Mouse (Mus musculus) intestine, embryonic 16.5 days (tissue): Measurements from ENCODE around the gene Lctl. TPM values are rescaled to one million over a fixed set of nuclear protein-coding genes. Genes with fewer than 3 reads are reported as not detected.
"Not testable (repeated sequence)": the region's sequence is repeated elsewhere in the genome, so short reads cannot be mapped to it uniquely, and the experiment has no call there.

ENCODE experiments used
- ATAC-seq: fragments of 200-750 bp; cut with Nextera tagmentation; 2 replicates; pipeline ENCODE4 v1.8.0; 2017; ENCODE audit warnings: moderate TSS enrichment, moderate library complexity
- H3K27ac ChIP-seq: fragments of 300-500 bp; sonication (generic); 2 replicates; pipeline ENCODE4 v1.5.1; 2014; ENCODE audit warnings: mild to moderate bottlenecking, low read length
- H3K27me3 ChIP-seq: fragments of 300-500 bp; sonication (generic); replicated peaks from 2 replicates; pipeline ENCODE4 v1.6.1; 2014; ENCODE audit warnings: low read length, control low read depth, mixed read lengths; ENCODE audit not compliant: control insufficient read depth, insufficient read depth
- H3K36me3 ChIP-seq: fragments of 300-500 bp; sonication (generic); 2 replicates; pipeline ENCODE4 v1.6.1; 2014; ENCODE audit warnings: low read length, control low read depth; ENCODE audit not compliant: control insufficient read depth, insufficient read depth
- H3K4me1 ChIP-seq: fragments of 300-500 bp; sonication (generic); 2 replicates; pipeline ENCODE4 v1.6.1; 2014; ENCODE audit warnings: low read length, control low read depth, mixed read lengths; ENCODE audit not compliant: control insufficient read depth, insufficient read depth
- H3K4me2 ChIP-seq: fragments of 300-500 bp; sonication (generic); 2 replicates; pipeline ENCODE4 v1.6.1; 2014; ENCODE audit warnings: low read depth, low read length, control low read depth
- H3K4me3 ChIP-seq: fragments of 300-500 bp; sonication (generic); 2 replicates; pipeline ENCODE4 v1.5.1; 2014; ENCODE audit warnings: mild to moderate bottlenecking, low read length
- H3K9ac ChIP-seq: fragments of 300-500 bp; sonication (generic); 2 replicates; pipeline ENCODE4 v1.6.1; 2014; ENCODE audit warnings: low read depth, low read length
- H3K9me3 ChIP-seq: fragments of 300-500 bp; sonication (generic); 2 replicates; pipeline ENCODE4 v1.6.1; 2016; ENCODE audit warnings: low read length, control low read depth; ENCODE audit not compliant: control insufficient read depth
- WGBS: fragments of 180-500 bp; shearing (Covaris S2); extraction: QIAGEN DNeasy Blood & Tissue Kit; methylation state at CpG from one replicate; pipeline ENCODE4 v1.1.7; 2014; 5-methylcytosine and 5-hydroxymethylcytosine counted together
- polyA plus RNA-seq: library from polyadenylated mRNA; unstranded; fragments of >200 nt; fragmentation: Nextera tagmentation; extraction: Ambion mirVana; gene quantifications from 2 replicates; pipeline ENCODE4 v1.2.1, GENCODE M21; 2015

Gene Lctl
- polyA plus RNA-seq, 1 experiment from 2014 or later, result 0.15 TPM

DNA sequence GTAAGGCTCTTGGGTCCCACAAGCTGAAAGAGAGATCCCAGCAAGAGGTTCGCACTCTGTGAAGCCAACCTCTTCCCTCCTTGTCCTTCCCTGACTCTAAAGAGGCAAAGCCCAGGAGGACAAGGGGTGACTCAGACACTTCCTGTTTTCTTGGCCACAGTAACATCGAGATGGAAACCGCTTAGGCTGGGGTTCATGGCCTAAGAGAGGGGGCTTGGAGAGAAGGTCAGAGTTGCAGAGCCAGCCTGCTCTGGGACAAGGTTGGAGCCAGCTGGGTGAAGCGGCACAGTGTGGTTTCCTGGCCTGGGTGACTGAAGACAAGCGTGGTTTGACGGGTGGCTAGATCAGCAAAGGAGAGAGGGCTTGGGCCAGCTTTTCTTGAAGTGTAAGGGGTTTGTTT, 11.6 kb upstream of the Lctl start:
- H3K4me2 ChIP-seq, result no peak overlapping the region
- no peak overlapping the region for H3K4me3 ChIP-seq
- H3K4me1 ChIP-seq, result peaks cover 2% of the 10 kb centered on the region; the same call in 1 of the 2 replicates
- no peaks in the 10 kb centered on the region for H3K9me3 ChIP-seq
- ATAC-seq, result no peak
- no peaks in the 10 kb centered on the region for H3K27me3 ChIP-seq
- H3K27ac ChIP-seq, result no peak overlapping the region
- H3K36me3 ChIP-seq, result no peaks in the 10 kb centered on the region
- WGBS, result 75% methylated on average over 6 of the region's 6 CpGs
- H3K9ac ChIP-seq, result no peak overlapping the region

DNA sequence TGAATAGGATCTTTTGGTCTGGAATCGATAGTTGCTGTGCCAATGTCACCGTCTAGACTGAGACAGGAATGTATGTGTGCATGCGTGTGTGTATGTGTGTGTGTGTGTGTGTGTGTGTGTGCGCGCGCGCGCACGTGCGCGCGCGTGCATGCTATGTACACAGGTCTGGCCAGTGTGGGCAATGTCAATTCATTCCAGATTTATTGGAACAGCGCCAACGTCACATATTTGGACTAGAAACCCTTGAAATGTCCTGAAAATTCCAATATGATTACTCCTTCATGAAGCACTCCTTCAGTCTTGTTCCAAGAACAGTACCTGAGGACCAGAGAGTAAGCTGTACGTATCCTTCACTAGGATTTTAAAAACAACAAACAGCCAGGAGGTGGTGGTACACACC, 6.4 kb upstream of the Lctl start:
- Histone ChIP-seq H3K36me3 (no peaks in the 10 kb centered on the region), H3K9me3 (no peaks in the 10 kb centered on the region), H3K4me2 (no peak overlapping the region), H3K4me3 (no peak overlapping the region), H3K27me3 (no peaks in the 10 kb centered on the region), H3K9ac (no peak overlapping the region), H3K4me1 (peaks cover 7% of the 10 kb centered on the region; the same call in 1 of the 2 replicates), H3K27ac (no peak overlapping the region)
- 94% methylated on average over 16 of the region's 16 CpGs for WGBS
- no peak for ATAC-seq

DNA sequence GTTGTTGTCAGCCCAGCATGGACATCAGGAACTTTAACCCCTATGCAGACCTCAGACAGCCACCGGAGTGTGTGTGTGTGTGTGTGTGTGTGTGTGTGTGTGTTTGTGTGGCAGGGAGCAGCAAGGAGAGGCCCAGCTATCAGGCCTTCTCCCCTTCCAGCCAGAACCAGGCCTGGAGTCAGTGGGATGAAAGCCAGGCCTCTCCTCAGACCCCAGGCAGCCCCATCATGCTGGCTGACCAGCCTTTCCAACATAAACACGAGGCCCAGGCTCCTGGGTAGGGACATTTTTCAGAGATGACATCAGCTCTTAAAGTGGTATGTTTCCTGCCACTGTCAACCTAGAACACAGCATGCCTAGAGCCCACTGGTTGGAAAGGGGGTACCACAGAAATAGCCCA, 2.3 kb upstream of the Lctl start:
- Histone ChIP-seq H3K9me3 (no peaks in the 10 kb centered on the region), H3K27me3 (no peaks in the 10 kb centered on the region), H3K4me3 (no peak overlapping the region), H3K36me3 (no peaks in the 10 kb centered on the region), H3K27ac (no peak overlapping the region), H3K4me1 (peaks cover 7% of the 10 kb centered on the region; the same call in 1 of the 2 replicates), H3K4me2 (no peak overlapping the region), H3K9ac (peak overlapping the region; percentile 14; the same call in 1 of the 2 replicates)
- 16% methylated on average over 2 of the region's 2 CpGs for WGBS
- peak; percentile 47; the same call in 1 of the 2 replicates for ATAC-seq

DNA sequence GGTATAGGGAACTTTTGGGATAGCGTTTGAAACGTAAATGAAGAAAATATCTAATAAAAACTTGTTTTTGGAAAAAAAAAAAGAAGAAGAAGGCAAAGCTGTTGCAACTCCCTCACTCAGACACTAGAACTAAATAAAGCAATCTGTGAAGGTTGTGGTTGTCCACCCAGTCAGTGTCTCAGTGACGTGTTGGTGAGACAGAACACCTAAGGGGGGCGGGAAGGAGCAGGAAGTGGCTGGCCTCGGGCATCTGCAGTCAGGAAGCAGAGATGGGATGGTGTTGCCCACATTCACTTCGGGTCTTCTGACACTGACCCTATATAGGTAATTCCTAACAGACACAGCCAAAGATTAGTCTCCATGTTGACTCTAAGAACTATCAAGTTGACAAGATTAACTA, 1.2 kb upstream of the Lctl start:
- H3K4me3 ChIP-seq, result no peak overlapping the region
- no peak for ATAC-seq
- no peaks in the 10 kb centered on the region for H3K9me3 ChIP-seq
- no peak overlapping the region for H3K9ac ChIP-seq
- H3K36me3 ChIP-seq, result no peaks in the 10 kb centered on the region
- no peak overlapping the region for H3K27ac ChIP-seq
- WGBS, result 85% methylated on average over 6 of the region's 6 CpGs
- H3K4me1 ChIP-seq, result peaks cover 7% of the 10 kb centered on the region; the same call in 1 of the 2 replicates
- no peak overlapping the region for H3K4me2 ChIP-seq
- H3K27me3 ChIP-seq, result no peaks in the 10 kb centered on the region

DNA sequence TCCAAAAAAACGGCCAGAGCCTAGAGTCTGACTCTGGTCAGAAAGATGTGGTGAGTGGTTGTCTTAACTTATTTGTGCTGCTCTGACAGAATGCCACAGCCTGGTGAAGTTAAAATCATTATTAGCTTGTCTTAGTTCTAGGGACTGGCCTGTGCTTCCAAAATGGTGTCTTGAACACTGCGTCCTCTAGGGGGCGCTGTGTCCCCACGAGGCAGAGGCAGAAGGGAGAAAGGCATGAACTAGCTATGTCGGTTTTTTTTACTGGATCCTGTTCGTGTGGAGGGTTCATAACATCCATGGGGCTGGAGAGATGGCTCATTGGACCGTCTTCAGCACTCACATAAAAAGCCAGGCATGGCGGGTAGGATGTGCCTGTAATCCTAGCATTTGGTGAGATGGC, 3.0 kb downstream of the Lctl start:
- Histone ChIP-seq H3K36me3 (no peaks in the 10 kb centered on the region), H3K9me3 (no peaks in the 10 kb centered on the region), H3K27me3 (no peaks in the 10 kb centered on the region), H3K27ac (no peak overlapping the region), H3K9ac (no peak overlapping the region), H3K4me2 (no peak overlapping the region), H3K4me1 (peaks cover 3% of the 10 kb centered on the region; the same call in 1 of the 2 replicates), H3K4me3 (no peak overlapping the region)
- 34% methylated on average over 8 of the region's 8 CpGs for WGBS
- ATAC-seq, result no peak

DNA sequence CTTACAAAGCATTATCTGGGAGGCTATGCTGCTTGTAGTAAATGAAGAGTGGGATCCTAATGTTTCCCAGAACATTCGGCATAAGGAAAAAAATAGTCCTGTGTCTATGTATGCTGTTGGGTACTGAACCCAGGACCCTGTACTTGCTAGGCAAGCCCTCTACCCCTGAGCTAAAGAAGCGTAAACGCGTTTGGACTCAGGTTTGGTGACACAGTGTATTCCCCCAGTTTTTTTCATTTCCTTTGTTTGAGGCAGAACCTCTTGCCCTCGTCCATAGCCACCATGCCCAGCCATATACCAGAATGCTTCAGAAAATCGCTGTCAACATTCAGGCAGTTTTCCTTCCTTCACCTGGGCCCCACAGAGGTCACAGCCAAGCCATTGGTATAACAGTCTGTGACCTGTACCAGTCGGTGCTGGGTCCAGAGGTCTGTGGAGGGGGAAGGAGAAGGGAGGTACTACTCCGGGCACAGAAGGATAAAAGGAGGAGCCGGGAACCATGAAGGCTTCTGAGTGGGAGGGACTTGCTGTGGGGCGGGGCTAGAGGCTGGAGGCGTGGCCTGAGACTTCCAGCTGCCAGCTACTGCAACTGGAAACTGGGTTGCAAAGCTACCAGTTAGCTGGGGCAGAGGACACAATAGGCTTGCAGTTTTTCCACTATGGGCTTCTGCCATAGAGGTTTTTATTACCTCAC, 3.8 kb downstream of the Lctl start:
- Histone ChIP-seq H3K4me2 (0 out of 2 replicates have a peak overlapping the region, but pooled peaks have one; percentile 12), H3K27ac (peak overlapping the region; percentile 27; the same call in 1 of the 2 replicates), H3K4me3 (no peak overlapping the region), H3K9me3 (no peaks in the 10 kb centered on the region), H3K27me3 (no peaks in the 10 kb centered on the region), H3K36me3 (no peaks in the 10 kb centered on the region), H3K4me1 (peaks cover 9% of the 10 kb centered on the region), H3K9ac (no peak overlapping the region)
- ATAC-seq, result peak; percentile 86
- 37% methylated on average over 11 of the region's 11 CpGs for WGBS

DNA sequence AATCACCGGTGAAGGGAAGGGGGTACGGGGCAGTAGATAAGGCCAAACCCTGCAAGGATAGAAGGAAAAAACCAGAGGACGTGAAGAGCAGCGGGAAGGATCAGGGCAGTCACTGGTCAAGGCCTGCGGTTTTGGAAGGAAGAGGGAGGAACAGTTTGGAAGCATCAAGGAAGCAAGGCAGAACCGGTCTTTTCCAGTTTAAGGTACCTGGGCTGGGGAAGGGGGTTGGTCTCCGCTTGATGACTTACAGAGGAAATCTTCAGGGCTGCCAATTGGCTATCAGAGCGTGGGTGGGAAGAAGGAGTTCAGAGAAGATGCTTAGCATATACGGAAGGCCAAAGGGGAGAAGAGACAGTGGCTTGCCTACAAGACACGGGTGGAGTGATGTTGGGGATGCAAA, 5.7 kb downstream of the Lctl start:
- ATAC-seq, result no peak

DNA sequence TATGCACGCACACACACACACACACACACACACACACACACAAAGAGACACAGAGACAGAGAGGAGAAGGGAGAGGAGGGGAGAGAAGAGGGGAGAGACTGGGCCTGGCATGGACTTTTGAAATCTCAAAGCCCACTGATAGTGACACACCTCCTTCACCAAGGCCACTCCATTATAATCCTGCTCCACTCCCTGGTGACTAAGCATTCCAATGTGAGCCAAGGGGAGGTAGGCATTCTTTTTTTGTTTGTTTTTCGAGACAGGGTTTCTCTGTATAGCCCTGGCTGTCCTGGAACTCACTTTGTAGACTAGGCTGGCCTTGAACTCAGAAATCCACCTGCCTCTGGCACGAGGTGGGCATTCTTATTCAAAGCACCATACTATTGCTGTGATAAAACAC, 7.9 kb downstream of the Lctl start:
- peaks cover 11% of the 10 kb centered on the region for H3K4me1 ChIP-seq
- not testable (repeated sequence) for H3K4me2 ChIP-seq, H3K9ac ChIP-seq, H3K9me3 ChIP-seq, H3K36me3 ChIP-seq, H3K4me3 ChIP-seq, H3K27me3 ChIP-seq
- WGBS, result 65% methylated on average over 3 of the region's 3 CpGs
- peak; percentile 45 for ATAC-seq
- 0 out of 2 replicates have a peak overlapping the region, but pooled peaks have one; percentile 28 for H3K27ac ChIP-seq

More for the DNA sequence above, 5.7 kb downstream of the Lctl start:
- Histone ChIP-seq H3K9ac (no peak overlapping the region), H3K4me2 (no peak overlapping the region), H3K27me3 (no peaks in the 10 kb centered on the region), H3K36me3 (no peaks in the 10 kb centered on the region), H3K4me1 (peaks cover 11% of the 10 kb centered on the region), H3K9me3 (no peaks in the 10 kb centered on the region), H3K4me3 (no peak overlapping the region), H3K27ac (no peak overlapping the region)
- 91% methylated on average over 10 of the region's 10 CpGs for WGBS

DNA sequence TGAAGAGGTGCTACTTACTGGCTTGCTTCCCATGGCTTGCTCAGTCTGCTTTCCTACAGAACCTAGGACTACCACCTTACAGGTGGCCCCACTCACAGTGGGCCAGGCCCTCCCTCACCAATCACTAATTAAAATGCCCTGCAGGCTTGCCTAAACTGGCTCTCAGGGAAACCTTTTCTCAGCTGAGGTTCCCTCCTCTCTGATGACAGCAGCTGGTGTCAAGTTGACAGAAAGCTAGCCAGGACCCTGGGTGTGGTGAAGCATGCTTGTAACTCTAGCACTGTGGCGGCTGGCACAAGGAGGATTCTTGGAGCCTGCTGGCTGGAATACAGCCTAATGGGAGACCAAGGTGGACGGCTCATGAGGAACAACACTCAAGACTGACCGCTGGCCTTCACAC, 8.4 kb downstream of the Lctl start:
- 0 out of 2 replicates have a peak overlapping the region, but pooled peaks have one; percentile 28 for H3K27ac ChIP-seq
- no peaks in the 10 kb centered on the region for H3K36me3 ChIP-seq
- no peaks in the 10 kb centered on the region for H3K9me3 ChIP-seq
- H3K4me1 ChIP-seq, result peaks cover 11% of the 10 kb centered on the region
- no peak overlapping the region for H3K4me2 ChIP-seq
- H3K4me3 ChIP-seq, result no peak overlapping the region
- no peaks in the 10 kb centered on the region for H3K27me3 ChIP-seq
- 63% methylated on average over 3 of the region's 3 CpGs for WGBS
- peak; percentile 9; the same call in 1 of the 2 replicates for ATAC-seq
- no peak overlapping the region for H3K9ac ChIP-seq
